Mouse (Mus musculus): ENCODE results near the gene Gpatch2.

Gpatch2 gene

DNA sequence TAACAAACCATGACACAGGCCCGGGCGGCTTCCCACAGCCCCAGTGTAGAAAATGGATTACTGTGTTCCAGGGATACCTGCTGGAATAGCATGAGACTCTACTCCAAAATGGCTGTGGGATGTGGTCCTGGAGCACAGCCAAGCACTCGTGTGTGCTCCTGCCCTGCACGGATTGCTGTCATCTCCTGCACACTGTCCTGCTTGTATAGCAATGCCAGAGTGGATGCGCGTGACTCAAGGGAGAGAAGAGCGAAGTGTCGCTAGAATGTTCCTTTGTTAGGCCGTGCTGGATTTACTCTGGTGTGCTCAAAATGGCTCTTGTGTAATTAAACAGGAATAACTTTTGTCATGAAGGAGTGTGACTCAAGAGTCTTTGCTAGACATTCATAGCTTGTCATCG, 87.9 kb downstream of the Gpatch2 start:
- peak; percentile 52 for DNase-seq (ENCODE audit: inconsistent ontology term)

DNA sequence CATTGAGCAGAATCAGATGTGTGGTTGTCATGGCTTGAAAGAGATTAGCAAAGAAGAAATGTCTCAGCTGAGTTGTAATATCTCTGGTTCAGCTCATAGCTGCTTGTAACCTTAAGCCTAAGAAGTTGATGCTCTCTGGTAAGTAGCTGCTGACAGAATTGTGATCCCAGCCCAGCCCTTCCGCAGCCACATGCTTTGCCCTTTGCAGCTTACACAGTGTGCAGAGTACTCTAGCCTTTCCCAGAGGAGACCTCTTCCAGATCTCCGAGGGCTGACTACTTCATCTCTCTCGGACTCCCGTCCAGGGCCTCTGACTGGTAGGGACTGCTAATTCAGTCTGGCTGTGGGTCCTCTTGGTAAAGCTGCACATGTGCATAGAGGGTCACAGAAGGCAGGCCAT, 92.0 kb downstream of the Gpatch2 start:
- no peak for DNase-seq (ENCODE audit: inconsistent ontology term)

DNA sequence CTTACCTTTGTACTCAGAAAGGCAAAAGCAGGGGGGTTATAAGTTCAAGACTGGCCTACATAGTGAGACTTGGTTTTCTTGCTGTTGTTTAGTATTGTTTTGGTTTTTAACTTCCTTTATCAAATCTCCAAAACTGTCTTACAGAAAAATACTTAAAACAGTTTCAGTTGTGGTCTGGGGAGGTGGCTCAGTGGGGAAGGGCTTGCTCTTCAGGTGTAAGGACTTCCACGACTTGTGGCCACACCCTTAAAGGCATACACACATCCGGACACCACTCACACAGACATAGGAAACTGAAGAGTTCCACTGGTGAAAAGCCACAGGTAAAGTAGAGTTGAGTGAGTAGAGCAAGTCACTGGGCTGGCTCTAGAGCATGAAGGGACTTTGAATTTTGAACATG, 93.2 kb downstream of the Gpatch2 start:
- DNase-seq (ENCODE audit: inconsistent ontology term): no peak

DNA sequence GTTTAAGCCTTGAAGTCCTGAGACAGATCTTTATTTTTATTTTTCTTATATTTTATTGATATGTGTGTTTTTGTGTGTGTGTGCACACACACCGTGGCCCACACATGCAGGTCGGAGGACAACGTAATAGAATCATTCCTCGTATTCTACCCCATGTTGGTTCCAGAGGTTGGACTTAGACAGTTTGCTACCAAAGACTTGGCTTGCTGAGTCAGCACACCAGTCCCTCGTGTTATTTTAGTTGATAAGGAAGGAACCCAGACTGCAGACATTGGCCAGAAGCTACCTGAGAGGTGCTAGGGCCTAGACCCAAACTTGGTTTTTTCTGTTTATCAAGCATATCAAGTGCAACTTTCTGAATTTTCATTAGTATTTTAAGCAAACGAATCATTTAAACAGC, 95.8 kb downstream of the Gpatch2 start:
- DNase-seq (ENCODE audit: inconsistent ontology term): no peak

DNA sequence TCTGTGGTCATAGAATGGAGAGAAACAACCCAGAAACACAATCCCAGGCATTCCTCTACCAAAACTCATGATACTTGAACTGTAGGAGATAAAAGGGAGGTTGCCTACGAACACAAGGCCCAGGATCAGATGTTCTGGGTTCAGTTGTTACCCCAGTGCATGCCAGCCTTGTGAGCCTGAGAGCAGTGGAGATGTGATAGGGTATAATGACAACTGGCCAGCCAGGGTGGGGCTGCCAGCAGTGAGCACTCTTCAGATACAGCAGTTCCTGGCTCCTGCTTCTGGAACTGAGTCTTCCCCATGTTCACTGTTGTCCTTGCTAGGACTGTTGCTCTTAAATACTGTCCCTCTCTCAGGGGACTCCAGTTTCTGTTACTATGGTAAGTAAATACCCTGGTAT, 98.0 kb downstream of the Gpatch2 start:
- DNase-seq (ENCODE audit: inconsistent ontology term): no peak

DNA sequence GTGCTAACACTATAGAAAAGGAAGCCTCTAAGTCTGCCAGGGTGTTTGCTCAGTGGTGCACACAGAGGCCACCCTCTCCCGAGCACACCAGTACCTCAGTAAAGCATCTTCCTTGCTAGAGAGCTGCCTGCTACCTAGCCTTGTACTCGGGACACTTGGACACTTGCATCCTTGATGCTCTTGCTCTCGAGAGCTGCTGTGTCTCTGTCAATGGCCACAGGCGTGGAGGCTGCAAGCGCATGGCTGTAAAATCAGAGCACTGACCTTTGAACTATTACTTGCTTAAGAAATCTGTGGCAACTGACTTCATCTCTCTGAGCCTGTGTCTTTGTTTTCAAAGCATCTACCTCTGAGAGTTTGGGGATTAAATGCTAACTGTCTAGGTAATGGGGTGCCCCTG, 98.5 kb downstream of the Gpatch2 start:
- DNase-seq (ENCODE audit: inconsistent ontology term): no peak

DNA sequence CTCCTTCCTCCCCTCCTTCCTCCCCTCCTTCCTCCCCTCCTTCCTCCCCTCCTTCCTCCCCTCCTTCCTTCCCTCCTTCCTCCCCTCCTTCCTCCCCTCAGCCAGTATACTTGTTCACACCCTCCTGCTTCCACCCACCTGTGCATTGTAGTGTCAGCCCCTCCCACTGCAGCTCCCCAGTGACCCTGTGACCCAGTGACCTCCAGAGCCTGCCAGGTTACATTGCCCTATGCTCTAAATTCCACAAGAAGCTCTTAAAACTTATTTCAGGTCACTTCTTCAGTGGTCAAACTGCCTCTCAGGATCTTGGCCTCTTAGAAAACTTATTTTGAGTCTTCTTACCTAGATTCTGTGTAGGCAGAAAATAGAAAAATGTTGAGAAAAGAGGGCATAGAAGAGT, 99.2 kb downstream of the Gpatch2 start:
- DNase-seq (ENCODE audit: inconsistent ontology term): no peak

DNA sequence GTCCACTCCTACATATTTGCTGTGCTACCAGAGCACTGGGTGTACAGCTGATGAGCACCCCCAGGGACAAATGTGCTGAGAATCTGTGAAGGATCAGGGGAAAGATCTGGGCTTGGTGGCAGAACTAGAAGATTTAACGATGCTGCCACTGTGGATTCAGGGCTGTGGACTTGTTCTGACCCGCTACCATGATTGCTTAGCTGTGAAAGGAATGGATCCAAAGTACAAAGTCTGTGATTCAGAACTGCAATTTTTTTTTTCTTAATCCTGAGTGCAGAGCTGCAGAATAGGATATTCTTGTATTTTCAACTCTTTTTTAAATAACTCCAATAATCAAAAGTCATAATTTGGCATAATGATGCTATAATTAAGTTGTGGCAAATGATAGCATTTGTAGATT, 100.5 kb downstream of the Gpatch2 start:
- no peak for DNase-seq (ENCODE audit: inconsistent ontology term)

DNA sequence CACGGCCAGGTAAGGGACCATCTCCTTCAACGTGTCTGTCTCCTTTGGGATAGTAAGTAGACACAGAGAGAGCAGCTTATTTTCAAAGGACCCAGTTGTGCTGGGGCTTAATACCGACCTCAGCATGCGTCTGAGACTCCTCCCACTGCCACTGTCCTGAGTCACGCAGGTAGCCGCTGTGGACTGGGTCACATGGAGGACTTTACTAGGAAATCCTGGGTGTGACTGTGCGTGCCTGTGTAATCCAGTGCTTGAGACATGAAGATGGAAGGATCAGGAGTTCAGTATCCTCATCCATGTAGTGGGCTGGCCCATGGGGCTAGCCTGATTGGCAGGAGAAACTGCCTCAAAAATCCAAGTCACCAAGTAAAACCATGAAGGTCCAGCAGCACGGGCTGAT, 101.2 kb downstream of the Gpatch2 start:
- DNase-seq (ENCODE audit: inconsistent ontology term): no peak

DNA sequence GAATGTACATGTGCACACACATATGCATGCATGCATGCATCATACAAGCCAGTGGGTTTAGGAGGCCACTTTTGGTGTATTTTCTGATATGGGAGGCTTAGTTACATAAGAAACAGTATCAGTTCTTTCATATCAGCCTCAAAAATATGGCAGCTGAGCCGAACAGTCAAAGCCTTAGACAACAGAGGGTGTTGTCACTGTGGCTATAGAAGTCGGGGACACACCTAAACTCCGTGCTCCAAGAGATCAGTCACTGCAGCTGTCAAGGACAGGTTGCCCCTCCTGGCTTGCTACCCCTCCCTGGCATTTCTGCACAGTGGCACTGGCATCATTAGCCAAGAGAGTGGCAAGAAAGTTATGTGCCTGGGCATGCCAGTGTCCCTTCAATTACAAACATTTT, 106.5 kb downstream of the Gpatch2 start:
- no peak for DNase-seq (ENCODE audit: inconsistent ontology term)

DNA sequence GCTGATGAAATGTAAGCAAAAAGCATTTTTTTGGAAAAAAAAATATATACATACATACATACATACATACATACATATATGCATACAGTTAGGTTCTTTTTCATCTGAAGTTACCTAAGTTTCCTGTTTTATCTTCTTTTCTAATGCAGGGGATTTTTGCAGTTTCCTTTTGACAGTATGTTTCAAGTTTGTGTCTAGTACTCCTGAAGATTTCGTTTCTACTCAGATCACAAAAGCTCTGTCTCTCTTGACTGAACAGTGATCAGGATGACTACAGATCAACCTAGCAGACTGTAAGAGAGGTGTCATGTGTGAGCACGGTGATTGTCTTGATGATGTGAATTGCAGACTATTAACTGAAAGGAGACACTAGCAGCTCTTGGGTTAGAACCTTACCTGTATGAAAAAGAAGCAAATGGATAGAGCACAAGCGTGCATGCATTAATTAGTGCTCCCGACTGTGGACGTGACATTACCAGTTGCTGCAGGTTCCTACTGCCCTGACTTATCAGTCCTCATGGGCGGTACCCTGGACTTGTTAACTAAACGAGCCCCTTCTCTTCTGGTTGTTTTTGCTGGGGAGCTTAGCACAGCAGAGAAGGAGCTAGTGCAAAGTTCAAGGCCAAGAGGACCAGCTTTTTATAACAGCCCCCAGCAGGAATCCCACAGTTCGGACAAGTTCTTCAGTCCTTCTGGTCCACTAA, 107.3 kb downstream of the Gpatch2 start:
- no peak for DNase-seq (ENCODE audit: inconsistent ontology term)

DNA sequence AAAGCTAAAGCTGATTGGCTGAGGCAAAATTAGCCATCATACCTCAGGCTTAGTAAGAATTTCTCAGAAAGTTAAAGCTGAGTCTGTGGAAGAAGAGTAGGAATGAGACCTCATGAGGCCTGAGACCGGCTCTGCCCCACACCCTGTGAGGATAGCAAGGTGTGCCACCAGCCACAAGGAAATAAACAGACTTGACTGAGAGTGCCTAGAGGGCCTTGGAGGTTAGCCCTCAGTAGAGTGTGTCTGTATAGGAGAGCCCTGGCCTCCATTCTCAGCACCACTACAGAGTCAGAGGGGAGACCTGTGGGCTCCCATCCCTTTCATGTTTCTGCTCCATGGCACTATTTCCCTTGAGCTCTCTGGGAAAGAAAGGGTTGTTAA, 107.9 kb downstream of the Gpatch2 start:
- DNase-seq (ENCODE audit: inconsistent ontology term): no peak

DNA sequence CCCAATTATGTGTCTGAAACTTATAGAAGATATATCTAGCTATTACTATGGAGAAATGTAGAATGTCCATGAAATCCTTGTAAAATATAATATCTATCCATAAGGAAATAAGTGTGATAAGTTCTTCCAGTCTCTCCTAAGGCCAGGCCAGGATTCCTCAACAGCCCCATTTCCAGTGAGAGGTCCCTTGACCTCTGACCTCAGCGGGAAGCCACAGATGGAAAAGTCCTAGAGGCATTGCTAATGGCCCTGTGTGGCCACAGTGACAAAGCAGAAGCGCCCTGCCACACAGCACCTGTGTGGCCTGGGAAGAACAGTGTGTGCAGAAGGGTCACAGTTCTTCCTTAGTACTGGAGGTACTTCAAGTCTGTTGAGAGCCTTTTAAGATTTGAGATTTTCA, 127.2 kb downstream of the Gpatch2 start:
- DNase-seq (ENCODE audit: inconsistent ontology term): no peak

DNA sequence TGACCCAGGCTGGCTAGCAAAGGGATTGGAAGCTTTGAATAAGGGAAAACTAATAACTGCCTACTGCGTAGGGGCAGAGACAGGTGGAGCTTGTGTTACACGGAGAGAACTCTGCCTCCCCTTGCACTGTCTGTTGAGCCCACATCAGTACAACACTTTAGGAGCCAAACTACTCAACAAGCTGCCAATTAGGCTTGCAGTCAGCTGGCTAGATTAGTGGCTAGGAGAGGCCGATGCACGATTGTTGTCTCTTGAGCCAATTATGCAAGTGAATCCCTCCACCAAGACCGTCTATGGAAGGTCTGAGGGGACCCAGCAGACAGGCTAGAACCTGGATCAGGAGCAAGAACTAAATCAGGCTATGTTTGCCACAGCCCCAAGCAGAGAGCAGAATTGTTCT, 129.8 kb downstream of the Gpatch2 start:
- DNase-seq (ENCODE audit: inconsistent ontology term): no peak

DNA sequence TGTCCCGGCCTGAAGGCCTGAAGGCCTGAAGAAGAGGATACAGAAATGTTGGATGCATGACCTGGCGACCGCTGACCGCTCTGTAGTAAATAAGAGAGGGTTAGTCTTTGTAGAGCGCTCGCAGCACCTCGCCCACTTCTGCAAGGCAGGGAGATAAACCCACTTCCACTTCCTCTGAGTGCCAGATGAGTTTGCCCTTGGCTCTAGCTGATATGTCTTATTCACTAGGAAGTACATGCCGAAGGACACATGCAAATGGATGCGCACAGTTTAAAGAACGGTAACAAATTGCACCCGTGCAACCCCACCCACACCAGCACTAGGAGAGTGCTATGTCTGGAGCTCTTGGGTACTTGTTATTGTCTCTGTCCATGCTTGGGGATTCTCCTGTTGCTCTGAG, 131.6 kb downstream of the Gpatch2 start:
- DNase-seq (ENCODE audit: inconsistent ontology term): no peak

DNA sequence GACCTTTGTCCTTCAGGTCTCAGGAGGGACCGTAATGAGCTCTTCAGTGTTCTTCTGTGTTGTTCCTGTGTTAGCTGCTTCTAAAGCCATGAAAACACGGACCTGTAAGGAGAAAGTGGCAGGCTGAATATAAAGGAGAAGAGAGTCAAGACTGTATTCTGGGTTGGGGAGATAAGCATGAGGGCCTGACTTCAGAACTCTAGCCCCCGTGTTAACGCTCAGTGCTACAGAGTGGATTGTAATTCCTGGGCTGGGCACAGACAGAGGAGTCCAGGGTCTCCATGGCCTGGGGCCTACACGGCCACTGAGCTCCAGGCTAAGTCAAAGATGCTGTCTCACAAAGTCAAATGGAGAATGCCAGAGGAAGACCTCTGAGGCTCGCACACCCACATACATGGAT, 132.3 kb downstream of the Gpatch2 start:
- no peak for DNase-seq (ENCODE audit: inconsistent ontology term)

DNA sequence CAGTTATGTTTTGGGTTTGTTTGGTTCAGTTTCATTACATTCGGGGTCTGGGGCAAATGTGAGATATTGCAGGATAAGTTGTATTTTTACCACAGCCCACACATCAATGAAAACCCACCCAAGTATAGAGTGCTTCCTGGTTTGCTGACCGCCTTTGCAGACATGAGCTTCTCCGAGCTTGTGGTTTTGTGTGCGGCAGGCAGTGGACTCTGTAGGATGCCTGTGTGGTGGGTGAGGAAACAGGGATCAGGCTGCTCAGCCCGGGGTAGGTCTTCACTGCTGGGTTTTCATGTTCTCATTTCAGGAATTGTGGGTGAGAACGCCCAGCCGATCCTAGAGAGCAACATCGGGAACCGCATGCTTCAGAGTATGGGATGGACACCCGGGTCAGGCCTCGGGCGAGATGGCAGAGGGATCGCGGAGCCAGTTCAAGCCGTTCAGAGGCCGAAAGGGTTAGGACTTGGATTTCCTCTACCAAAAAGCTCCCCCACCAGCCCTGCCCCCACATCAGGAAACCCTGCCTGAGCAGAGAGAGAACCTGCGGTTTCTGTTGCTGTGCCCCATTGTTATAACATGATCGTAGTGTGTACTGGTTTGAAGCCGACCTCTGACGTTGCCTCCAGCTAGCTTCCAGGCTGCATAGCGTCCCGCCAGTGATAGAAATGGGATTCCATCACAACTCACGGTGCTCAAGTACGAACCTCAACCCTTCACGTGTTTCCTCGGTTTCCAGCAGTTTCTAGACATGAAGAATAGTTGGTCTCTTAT, 132.9 kb downstream of the Gpatch2 start:
- DNase-seq (ENCODE audit: inconsistent ontology term): no peak

DNA sequence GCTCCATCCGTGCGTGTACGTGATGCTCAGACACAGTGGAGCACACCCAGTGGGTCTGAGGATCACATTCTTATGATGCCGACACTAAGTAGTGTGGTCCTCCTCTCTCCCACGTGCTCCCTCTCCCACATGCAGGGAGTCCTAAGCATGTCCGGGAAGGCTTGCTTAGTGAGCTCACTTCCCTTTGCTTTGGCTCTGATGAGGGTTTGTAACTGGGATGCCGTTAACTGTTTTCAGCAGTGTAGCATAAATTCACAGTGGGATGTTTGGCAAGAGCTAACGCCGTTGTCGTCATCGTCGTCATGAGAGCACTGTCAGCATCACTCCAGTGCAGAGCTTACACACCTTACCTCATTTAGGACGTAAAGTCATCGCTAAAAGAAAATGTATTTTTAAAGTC, 133.6 kb downstream of the Gpatch2 start:
- no peak for DNase-seq (ENCODE audit: inconsistent ontology term)

DNA sequence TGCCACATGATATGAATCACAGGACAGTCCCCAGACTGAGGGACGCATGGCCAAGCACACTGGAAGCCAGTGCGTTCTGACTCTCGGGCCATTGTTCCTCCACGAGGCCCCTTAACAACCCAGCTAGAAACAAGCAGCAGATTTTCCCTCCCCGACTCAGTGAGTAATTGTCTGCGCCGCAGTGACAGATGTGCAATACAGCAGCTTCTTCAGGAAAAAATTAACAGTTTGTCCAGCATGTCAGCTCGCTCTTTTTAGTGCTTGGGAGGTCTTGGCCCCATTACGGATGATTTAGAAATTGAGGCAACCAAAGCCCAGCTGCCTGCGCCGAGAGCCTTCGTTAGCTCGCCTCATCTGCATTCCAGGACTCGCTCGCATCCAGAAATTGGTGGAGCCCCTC, 140.9 kb downstream of the Gpatch2 start:
- DNase-seq (ENCODE audit: inconsistent ontology term): peak; percentile 88

DNA sequence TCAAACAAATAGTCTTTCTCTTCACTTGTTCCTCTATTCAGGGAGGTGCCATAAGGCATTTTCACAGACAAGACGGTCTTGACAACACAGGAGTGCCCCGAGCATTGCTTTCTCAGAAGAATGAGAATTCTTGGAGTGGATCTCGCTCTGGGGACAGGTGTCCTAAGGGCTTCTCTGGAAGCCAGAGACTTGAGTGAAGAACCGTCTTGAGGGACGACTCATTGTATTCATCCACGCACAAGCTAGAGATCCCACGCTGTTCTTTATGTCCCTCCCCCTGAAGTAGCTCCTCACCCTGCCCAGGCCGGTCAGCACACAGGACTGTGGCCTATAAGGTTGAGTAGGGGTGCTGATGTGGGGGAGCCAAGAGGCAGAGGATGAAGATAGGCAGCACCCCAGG, 141.6 kb downstream of the Gpatch2 start:
- no peak for DNase-seq (ENCODE audit: inconsistent ontology term)

DNA sequence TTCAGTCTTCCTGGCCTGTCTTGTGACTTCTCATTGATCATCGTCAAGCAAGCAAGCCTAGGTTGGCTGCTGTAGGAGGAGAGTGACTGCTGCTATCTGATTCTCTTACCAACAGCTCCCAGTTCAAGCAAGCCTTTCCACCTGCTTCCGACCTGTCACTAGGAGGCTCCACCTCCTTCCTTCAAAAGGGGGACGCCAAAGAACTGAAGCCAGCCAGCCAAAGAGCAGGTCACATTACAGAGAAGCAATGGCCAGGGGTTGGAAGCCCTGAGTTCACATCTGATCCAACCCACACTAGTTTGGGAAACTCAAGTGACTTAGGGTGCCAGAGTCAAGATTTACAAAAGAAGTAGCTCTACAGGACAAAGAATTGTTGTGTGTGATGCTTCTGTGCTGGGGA, 144.9 kb downstream of the Gpatch2 start:
- DNase-seq (ENCODE audit: inconsistent ontology term): no peak

DNA sequence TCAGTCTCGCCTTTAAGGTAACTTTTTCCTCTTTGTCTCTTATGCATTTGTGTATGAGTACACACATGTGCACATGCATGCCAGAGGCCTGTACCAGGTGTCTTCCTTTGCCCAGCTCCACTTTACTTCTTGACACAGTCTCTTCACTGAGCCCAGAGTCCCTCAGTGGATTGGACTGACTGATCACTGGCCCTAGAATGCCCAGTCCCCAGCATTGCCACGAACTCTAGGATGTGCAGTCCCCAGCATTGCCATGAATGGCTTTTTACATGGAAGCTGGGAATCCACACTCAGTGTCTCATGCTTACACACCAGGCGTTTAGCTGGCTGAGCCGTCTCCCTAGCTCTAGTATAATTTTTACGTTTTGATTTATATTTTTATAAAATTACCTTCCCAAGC, 147.2 kb downstream of the Gpatch2 start:
- DNase-seq (ENCODE audit: inconsistent ontology term): no peak

DNA sequence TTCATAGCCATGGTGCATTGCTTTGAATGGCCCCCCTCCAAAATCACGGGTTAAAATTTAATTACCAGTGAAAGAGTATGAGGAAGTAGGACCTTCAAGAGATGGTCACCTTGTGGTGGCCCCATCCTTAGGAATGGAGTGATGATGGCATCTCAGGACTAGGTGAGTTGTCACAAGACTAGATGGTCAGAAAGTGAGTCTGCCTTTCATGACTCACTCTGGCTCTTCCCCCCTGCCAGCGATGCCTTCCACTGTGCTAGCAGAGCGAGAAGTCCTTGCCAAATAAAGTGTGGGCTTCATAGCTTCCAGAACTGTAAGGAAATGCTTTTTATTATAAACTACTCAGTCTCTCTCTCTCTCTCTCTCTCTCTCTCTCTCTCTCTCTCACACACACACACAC, 150.1 kb downstream of the Gpatch2 start:
- no peak for DNase-seq (ENCODE audit: inconsistent ontology term)

DNA sequence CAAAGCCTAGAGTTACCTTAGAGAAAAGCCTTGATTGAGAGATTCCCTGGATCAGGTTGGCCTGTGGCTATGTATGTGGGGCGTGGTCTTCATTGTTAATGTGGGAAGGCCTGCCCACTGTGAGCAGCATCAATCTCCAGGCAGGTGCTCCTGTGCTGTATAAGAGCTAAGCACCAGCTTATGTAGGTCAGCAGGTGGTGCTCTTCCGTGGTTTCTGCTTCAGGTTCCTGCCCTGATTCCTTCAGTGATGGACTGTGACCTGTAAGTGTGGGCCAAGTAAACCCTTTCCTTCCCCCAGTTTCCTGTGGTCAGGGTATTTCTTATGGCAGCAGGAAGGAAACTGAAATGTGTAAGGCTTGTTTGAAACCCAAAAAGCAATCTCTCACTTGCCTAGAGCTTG, 151.5 kb downstream of the Gpatch2 start:
- DNase-seq (ENCODE audit: inconsistent ontology term): no peak

All from Muller cell, postnatal 12 days (primary cell).